Comparison of ENCODE assay signal across 26 mouse cellular contexts in genomic region chr3:89402693-89403092, GRCm38 (mm10). TPM values are rescaled to one million over a fixed set of nuclear protein-coding genes. Genes with fewer than 3 reads are reported as not detected.
"Had no signal": no experiment of that assay in that cellular context is flagged by ENCODE, and none has a peak within 500 bp of the region (broad histone marks: within the 10 kb centered on the region; RNA-seq: fewer than 3 reads in every experiment).

Gene Lenep (minus strand): TSS chr3:89402793.

- H3K4me2 ChIP-seq: limb, embryonic 12.5 days; liver, embryonic 12.5 days; liver, embryonic 15.5 days; lung, embryonic 15.5 days; midbrain, embryonic 13.5 days; neural tube, embryonic 13.5 days had no signal

- H3K27me3 ChIP-seq: limb, embryonic 12.5 days; liver, embryonic 12.5 days; liver, embryonic 15.5 days; lung, embryonic 15.5 days; megakaryocyte, embryonic 14.5 days; midbrain, embryonic 13.5 days; neural tube, embryonic 13.5 days had no signal

- H3K4me1 ChIP-seq: limb, embryonic 12.5 days; midbrain, embryonic 13.5 days had no signal

- ATAC-seq: liver, embryonic 12.5 days; midbrain, embryonic 13.5 days; midbrain, embryonic 16.5 days had no signal

- H3K4me3 ChIP-seq: left cerebral cortex, adult 2 months; limb, embryonic 12.5 days; liver, embryonic 12.5 days; liver, embryonic 15.5 days; lung, embryonic 15.5 days; megakaryocyte, embryonic 14.5 days; midbrain, embryonic 10.5 days; midbrain, embryonic 13.5 days; myocyte; neural tube, embryonic 13.5 days had no signal

- H3K9me3 ChIP-seq: limb, embryonic 12.5 days; liver, embryonic 12.5 days; liver, embryonic 15.5 days; lung, embryonic 15.5 days; megakaryocyte, embryonic 14.5 days; midbrain, embryonic 10.5 days; midbrain, embryonic 13.5 days; neural tube, embryonic 13.5 days had no signal

- H3K27ac ChIP-seq: left cerebral cortex, adult 2 months; limb, embryonic 12.5 days; liver, embryonic 12.5 days; liver, embryonic 15.5 days; lung, embryonic 15.5 days; midbrain, embryonic 10.5 days; midbrain, embryonic 13.5 days; neural tube, embryonic 13.5 days had no signal

- DNase-seq: kidney, adult 2 months; kidney, postnatal 14 days; kidney, postnatal 4 days; layer of hippocampus, postnatal 36 days; liver; lung, adult 18-20 months; lung, postnatal 10 days; lung, postnatal 36 days; thymus, adult 18-20 months; thymus, postnatal 14 days; thymus, postnatal 4 days had no signal

- H3K9ac ChIP-seq: limb, embryonic 12.5 days; liver, embryonic 12.5 days; liver, embryonic 15.5 days; lung, embryonic 15.5 days; midbrain, embryonic 13.5 days; neural tube, embryonic 13.5 days had no signal

RNA-seq across cellular contexts. Expression of gene Lenep, which starts in this region (rescaled TPM):
- polyA plus RNA-seq: kidney, adult 2 months; kidney, embryonic 14.5 days; limb, embryonic 12.5 days; liver, embryonic 12.5 days; liver, embryonic 15.5 days; lung, embryonic 15.5 days; midbrain, embryonic 16.5 days; myocyte; small intestine, adult 2 months; stomach, embryonic 16.5 days; testis, adult 2 months had no signal
